Mouse (Mus musculus): ENCODE results near the gene Adamts6. TPM values are rescaled to one million over a fixed set of nuclear protein-coding genes. Genes with fewer than 3 reads are reported as not detected.

Adamts6 gene
- total RNA-seq, 2 experiments from 2014 or later, result 19.9 to 21.8 TPM

DNA sequence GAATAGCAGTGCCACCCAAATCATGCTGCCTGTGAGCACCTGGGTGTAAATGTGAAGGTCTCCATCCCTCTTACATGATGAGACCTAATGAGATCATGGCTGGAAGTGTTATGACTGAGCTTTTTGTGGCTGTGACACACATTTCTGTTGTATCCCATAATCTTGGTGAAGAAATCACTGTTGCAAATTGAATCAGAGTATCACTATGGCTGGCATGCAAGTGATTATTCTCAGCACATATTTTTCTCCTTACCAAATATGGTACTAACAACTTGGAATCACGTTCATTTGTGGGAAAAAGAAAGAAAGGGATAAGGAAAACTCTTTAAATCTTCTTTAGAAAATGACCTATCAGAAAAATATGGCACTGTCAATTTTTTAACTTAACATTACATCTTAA is 180.4 kb downstream of the Adamts6 start:
- no peak for DNase-seq

DNA sequence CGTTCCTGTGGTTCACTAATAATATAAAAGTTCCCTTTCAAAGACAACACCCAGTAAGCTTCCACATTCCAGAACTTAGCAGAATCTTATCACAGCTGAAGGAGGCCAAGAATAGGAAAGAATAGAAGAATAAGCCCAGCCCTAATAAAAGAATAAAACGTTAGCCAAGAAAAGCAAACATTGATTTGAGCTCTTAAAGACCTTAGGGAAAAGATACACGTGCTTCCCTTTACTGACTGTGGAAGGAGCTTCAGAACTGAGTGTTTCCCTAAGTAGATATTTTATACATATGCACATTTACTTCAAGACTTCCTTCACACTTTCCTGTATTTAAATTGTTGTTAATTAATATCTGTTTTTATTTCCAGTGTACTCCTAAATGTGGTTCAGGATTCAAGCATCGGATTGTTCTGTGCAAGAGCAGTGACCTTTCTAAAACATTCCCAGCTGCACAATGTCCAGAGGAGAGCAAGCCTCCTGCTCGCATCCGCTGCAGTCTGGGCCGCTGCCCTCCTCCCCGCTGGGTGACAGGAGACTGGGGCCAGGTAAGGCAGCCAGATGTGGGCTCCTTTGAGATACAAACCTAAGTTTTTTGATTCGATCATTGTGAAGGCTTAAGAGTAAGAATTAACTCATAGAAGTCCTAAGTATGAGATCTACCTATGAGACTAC is 188.8 kb downstream of the Adamts6 start:
- DNase-seq, result no peak

DNA sequence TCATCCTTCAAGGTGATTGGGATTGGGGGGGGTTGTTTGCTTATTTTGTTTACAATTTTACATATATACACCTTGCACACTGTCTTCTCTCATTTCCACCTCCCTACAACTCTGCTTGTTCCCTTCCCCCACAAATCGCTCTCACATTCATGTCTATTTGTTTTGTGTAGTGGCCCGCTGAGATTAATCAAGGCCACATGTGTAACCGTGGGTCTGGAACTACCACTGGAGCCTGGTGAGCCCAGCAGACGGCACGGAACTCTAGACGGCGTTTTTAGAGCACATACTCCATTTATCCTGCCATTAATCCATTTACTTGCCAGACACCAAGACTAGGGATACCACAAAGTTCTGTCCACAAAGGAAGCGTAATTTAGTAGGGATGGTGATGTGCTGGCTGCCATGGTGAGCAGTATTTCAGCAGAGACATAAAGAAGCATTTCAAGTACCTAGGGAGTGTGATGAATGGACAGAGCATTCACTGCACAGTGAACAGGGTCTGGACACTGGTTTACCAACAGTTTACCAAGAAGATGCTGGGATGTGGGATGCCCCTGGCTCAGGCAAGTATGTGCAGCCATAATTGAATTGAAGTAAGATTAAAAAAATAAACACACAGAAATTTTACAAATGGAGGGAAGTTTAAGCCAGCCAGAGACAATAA is 194.9 kb downstream of the Adamts6 start:
- DNase-seq, result no peak

DNA sequence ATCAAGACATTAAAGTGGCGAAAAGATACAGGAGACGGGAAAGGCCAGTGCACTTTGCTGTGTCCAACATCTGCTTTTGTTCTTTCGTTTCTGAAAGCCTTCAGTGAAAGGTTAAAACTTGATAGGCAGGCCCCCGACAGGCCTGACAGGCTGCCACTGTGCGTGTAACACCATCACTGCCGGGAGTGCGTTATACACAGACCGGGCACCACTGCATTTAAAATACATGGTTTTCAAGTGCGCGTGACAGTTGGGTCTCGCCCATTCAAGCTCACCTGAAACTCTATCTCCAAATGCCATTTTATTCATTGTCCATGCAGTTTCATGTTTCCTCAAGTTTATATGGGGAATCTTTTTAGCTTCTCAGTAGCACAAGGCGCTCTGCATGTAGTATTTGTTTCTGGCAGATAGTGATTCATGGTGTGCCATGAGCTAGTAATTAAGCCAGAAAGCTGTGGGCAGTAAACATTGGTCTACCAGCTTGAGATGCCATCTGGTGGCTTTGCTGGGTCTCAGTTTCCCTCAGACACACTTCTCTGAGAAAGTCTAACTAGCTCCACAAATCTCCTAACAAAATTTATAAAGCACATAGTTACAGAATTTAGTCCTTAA is 195.6 kb downstream of the Adamts6 start:
- DNase-seq, result no peak

DNA sequence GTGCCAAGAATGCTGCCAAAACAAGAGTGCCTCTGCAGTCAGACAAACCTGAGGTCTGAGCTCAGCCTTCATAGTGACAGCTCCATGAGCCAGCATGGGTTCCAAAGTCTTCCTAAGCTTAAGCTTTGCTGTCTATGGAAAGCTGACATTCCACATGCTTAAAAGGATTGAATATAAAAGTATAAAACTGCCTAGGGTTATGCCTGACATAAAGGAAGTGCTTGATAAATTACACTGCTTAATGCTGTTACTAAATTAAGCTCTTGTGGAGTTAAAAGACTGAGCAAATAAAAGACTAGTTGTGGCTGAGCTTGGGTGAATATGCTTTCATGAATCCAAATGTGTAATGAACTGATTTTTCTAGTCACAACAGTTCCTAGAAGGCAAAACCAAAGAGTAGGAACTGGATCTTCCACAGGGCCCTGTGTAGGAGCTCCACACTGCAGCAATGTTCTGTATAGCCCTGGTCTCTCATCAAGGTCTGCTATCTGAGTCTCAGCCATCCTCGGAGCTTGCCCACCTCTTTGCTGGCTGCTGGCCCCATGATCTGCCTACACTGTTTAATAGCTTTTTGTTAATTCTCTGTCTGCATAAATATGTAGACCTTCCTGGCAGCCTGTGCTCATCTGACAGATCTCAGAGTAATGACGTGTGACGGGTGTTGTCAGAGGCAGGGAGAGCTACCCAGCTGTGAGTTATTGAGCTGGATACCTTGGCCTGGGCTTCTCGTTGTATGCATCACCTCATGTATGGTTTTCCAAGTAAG is 203.6 kb downstream of the Adamts6 start:
- no peak for DNase-seq

DNA sequence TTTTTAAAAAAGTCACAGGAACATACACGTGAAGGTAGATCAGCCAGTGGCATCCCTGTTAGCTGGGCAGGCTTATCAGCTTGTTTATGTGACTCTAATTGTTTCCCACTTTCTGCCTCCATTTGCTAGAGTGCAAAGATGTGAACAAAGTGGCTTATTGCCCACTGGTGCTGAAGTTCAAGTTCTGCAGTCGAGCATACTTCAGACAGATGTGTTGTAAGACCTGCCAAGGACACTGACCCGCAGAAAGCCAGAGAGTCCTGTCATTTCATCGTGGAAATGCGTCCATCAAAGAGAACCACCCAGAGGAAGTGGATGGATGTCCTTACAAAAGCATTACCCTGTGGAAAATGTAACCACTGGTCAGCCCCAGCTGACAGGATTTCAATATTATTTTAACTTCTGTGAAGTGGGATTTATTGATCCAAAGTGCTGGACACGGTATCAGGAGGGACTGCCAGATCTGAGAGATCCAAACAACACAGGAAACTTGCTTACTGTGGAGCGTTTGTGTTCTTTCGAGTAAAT is 205.9 kb downstream of the Adamts6 start:
- DNase-seq, result no peak

DNA sequence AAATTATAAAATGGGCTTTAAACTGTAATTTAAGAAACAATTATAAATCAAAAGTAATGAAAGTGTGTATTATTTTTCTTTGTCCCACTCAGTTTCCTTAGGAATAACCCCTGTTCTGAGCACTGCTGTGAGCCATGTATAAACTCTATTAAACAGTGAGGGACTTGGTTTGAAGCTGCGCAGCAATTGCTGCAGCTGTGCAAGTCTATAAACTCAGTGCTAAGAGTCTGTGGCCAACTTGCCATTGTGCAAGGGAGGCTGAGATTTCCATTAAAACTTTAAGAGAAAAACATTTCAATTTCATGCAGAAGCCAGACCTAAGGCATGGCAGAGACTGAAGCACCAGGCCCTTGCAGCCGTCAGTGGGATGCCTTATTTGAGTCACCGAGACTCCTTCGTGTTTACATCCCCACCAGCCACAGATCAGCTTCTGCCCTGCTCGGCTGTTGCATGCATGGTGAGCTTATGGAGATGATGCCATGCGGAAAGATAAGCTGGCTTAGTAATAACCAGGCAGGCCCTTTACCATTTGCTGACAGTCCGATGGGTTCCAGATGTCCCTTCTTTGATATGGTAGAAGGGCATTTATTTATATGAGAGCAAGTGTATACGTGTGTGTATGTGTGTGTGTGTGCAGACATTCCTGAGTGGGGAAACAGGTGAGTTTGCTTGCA is 206.7 kb downstream of the Adamts6 start:
- DNase-seq, result no peak

DNA sequence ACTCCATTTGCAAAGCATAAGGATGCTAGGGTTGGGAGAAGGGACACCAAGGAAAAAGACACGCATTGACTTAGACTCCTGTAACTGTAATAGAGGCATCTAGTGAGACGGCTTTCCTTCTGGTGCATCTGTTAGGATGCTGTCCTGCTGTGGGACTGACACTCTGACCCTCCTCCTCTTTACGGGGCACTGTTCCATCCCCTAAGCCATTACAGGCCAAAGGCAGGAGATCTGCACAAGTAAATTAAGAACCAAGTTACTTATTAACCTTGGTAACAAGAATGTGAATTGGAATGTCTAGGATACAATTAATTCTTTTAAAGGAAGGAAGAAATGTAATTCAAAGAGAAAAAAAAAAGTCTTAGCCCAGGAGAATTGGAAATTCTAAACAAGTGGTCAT is 210.0 kb downstream of the Adamts6 start:
- DNase-seq, result no peak

DNA sequence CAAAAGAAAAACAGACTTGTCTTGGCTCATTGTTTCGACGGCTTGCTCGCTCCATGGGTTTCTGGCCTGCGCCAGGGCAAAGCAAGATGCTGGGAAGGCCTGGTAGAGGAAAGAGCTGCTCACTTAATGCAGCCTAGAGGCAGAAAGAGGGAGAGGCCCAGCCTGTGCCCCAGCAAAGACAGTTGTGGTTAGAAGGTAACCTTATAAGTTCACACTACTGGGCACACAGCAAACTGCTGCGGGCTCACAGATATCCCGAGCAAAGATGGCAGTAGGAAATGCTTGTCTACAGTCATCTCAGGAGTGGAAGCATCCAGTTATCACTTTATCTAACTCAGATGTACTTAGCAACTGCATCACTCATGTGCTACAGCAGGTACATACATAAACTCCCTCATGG is 211.0 kb downstream of the Adamts6 start:
- no peak for DNase-seq

DNA sequence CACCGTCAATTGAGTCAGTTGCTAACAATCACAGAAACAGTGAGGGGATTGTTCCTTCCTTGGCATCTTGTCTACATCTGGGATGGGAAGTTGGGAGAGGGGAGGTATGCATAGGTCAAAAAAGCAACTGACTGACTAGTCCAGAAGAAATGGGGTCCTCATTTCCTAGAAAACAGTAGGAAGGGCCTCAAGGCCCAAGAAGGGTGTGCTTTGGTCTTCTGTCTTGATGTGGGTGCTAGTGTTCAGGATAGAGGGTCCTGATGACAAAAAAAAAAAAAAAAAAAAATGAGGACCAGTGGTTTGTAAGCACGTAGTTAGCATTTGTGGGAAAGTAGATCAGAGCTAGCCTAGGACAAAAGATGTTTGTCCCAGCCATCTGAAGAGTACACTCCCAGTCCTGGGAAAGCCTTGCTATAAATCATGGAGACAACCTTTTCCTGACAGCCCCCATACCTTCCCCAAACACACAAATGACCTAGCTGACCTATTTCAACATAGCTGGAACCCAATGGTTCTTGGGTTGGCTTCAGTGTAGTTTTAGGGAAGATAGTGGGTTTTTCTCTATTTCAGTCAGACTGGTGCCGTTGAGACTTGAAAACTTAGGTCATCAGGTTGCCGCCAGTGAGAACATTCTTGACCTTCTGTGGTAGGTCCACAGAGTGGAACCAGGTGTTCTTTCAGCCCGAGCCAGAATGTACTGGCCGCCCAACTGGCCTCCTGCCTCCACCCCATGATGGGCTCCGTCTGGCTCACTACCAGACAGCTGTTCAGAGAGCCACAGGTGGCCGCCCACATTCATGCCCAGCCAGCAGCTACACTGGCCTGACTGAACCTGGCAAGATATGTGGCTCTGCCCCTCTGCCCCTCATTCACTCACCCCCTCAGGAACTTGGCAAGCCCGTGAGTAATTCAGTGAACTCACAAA is 211.7 kb downstream of the Adamts6 start:
- peak; percentile 42 for DNase-seq

DNA sequence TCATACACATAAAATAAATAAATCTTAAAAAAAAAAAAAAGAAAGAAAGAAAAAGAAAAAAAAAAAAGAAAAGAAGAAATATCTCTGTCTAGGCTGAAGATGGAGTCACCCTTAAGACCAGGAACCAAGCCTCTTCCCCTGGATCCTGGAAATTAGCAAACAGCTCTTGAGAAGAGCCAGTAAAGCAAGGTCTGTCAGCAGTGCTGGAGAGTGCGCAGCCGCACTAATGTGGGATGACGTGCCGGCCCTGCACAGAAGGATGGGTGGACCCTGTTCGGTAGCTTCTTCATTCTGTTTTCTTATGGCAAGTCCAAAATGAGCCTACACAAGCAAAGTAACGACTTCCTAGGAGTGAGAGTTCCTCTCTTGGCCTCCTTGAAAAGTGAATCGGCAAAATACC is 214.8 kb downstream of the Adamts6 start:
- no peak for DNase-seq

DNA sequence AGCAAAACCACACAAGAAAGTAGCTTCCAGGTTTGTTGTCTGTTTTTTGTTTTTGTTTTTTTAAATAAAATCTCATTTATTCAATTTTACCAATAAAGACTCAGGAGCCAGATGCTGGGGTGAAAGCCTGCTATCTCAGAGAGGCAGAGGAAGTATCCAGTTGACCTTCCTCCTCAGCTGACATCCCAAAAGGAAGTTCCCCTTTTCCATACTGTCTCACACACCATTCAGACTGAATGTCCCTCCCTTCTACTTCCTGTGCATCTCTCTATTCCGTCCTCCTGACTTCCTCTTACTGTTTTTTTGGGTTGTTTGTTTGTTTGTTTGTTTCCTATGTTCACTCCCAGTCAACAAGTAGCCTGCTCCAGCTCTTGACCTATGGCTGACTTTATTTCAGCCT is 216.4 kb downstream of the Adamts6 start:
- DNase-seq, result no peak

DNA sequence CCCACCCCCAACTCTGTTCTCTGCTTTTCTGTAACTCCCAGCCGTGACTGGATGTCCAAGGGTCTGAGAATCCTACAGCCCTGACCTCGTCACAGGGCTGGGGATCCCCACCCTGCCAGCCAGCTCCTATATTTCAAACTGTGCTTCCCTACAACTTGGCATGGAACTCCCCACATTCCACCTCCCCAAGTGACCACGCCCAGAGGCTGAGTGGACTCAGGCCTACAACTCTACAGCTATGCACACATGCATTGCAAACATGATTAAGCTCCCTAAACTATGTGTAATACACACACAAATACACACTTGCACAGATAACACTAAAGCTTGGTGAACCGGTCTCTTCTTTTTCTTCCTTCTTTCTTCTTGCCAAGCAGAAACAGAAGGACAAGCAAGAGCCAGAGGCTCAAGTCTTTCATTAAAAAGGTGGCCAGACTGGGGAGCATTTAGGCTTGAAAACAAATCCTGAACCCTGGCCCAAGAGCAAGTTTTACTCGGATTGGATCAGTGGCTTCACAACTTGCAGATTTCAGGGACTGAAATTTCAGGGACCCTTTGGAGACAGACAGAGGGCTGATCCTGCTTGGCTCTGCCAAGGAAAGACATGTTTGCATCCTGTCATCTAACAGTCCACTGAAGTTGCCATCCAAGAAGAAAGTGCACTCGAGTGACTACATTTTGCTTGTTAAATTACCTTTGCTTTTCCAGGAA is 218.7 kb downstream of the Adamts6 start:
- no peak for DNase-seq

DNA sequence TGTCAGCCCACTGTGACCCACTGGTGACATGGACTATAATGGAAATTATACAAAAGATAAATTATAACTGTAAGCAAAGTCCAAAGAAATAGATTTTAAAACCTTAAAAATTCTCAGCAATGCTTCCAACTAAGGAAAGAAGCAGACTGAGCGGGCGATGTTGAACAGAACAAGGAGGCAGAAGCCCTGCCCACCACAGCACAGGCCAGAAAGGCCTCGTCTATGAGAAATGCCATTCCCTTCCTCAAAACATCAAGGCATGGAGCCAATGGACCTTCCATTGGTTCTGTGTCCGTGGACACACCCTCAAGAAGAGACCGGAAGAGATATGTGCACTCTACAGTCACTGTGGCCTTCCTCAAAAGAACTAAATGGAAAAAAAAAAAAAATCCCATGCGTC is 220.0 kb downstream of the Adamts6 start:
- no peak for DNase-seq

DNA sequence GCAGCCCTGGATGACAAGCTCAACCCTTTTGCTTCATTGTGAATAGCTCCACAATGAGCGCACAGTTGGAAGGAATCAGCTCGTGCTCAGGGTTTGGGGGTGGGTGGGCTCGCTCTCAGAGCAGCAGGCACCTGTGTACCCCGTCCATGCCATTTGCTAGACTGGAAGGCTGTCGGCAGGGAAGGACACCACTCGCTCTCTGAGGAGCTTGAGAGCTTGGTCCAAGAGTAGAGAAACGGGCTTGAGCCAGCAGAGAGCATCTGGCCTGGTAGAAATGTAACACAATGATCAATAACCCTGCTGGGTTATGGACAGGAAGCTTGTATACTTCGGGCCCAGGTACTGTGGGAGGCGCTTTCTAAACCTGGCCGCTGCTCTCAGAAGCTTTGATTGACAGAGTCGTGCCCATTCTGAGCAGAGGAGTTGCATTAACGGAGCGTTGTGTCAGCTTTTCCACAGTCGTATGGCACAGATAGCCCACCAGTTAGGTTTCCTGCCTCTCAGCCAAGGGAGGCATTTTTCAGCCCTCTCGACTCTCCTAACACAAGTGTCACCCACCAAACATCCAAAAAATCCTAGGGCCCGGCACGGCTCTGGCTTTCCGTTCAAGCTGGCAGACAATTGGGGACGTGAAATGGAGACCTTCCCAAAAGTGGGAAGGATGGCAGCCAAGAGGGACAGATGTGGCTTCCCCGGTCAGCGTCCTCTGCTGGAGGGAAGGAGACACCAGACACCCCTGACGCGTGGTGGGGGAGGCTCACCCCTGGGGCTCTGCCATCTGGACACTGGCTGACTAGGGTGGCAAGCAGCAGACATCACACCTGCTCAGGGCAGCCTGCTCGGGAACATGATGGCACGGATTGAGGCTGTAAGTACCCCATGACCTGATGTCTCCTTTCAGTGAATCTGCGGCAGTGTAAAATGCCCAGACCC is 222.2 kb downstream of the Adamts6 start:
- peak; percentile 33 for DNase-seq

DNA sequence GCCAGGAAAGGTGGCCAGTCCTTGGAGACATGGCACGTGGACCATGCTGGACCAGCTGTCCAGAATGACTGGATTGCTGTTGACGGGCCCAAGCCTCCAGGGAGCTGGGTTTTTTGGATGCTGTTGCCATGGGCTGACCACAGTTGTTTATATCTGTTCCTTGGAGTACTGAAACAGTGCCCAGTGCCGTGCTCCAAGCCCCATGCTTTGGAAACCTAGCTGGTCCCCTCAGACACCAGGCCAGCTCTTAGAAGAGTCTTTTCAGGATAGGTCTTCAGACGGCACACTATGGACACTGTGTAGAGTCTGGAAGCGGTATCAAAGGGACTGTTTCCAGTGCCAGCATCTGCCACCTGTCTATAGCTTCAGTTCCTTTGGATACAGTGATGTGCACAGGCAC is 223.1 kb downstream of the Adamts6 start:
- DNase-seq, result peak; percentile 52

DNA sequence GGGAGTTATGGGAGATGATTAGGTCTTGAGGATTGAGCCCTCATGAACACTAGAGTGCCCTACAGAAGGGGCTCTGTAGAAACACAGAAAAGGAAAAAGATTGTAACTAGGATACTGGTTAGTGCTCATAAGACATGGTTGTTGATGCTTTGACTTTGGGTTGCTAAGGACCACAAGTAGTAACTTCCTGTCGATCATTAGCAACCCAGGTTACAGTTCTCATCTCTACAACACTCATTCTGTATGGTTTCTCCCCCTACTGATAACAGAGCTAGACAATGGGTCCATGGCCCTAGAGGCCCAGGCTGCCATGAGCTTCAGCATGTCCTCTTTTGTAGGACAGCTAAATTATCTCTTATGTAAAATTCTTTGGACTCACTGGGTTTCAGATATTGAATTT is 227.4 kb downstream of the Adamts6 start:
- DNase-seq, result no peak

DNA sequence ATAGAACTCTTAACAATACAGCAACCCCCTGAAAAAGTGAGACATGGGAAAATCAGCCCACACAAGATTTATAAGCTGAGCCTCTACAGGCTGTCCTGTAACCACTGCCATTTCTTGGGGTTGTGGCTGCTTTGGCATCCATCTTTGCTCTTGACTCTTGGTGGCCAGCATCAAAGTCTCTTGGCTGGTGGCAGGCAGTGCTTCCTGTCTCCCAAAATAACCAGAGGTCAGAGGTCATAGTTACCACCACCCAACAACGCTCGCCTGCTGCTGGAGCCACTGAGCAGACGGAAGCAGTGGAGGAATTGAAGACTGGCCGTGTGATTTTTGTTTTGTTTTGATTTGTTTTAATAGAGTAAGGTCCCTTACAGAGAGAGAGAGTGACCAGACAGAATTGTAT is 228.5 kb downstream of the Adamts6 start:
- DNase-seq, result no peak

DNA sequence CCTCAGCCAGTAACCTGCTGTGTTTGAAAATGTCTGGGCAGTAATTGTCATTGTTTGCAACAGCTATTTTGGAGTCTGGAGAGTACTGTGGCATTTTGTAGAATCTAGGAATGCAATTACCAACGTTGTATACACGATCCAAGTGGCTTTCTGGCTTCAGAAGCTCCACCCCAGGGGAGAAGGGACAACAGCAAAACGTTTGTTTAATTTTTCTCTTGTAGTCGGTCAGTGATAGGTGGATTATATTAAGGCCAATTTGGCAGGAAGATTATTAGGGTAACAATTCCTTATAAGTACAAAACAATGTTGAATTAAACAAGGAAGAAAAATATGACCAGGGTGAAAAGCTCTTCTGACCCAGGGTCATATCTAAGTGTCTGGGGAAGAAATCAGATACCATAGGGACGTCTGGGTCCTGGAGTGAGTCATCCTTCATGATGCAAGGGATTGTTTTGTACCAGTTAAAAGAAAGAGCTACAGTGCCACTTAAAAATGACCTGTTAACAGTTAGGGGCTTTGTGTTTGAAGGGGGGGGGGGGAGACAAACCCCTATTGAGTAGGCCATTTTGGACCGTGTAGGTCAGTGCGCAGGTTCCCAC is 229.2 kb downstream of the Adamts6 start:
- no peak for DNase-seq

Measured in heart, postnatal 4 days (tissue).